Mouse (Mus musculus) layer of hippocampus, adult 2 months (tissue): ENCODE results near the gene Gm45808. TPM values are rescaled to one million over a fixed set of nuclear protein-coding genes. Genes with fewer than 3 reads are reported as not detected.

ENCODE experiments used
- DNase-seq, 2 experiments: peaks; one replicate each; pipeline ENCODE4 v3.0.0; 2022; ENCODE audit warnings: low spot score in 2 of 2
- H3K27ac ChIP-seq: fragments of 200-600 bp; 2 replicates; pipeline ENCODE4 v1.8.1; 2022
- H3K4me3 ChIP-seq: fragments of 200-600 bp; 2 replicates; pipeline ENCODE4 v1.8.1; 2022; ENCODE audit warnings: mild to moderate bottlenecking
- CTCF ChIP-seq: fragments of 200-600 bp; conservative IDR thresholded peaks from 2 replicates; pipeline ENCODE4 v1.8.1; 2022; ENCODE audit warnings: antibody characterized with exemption, mild to moderate bottlenecking, moderate library complexity
- total RNA-seq, 2 experiments: library from RNA; stranded (reverse); gene quantifications; 2 replicates each; pipeline ENCODE4 v1.2.3; 2021

The Gm45808 gene
- total RNA-seq, 2 experiments from 2014 or later = 2.1 to 3.1 TPM

- H3K27ac ChIP-seq = peak overlapping the region; percentile 94
- no peak for TF ChIP-seq CTCF
- no peak overlapping the region for H3K4me3 ChIP-seq
- no peak for DNase-seq
Observed at GRCm38 (mm10) chr7:45461326-45461725, 25.3 kb downstream of the Gm45808 start.

GRCm38 (mm10) chr7:45460860-45461314, 25.7 kb downstream of the Gm45808 start:
- TF ChIP-seq CTCF = no peak
- DNase-seq = no peak
- H3K27ac ChIP-seq = peak overlapping the region; percentile 94
- no peak overlapping the region for H3K4me3 ChIP-seq

GRCm38 (mm10) chr7:45460377-45460776, 26.2 kb downstream of the Gm45808 start:
- DNase-seq = no peak
- H3K4me3 ChIP-seq = peak overlapping the region; percentile 96

GRCm38 (mm10) chr7:45459564-45460140, 27.0 kb downstream of the Gm45808 start, which contains the start of gene Ftl1:
Gene Ftl1 (minus strand): TSS chr7:45459884.
- Histone ChIP-seq H3K27ac (peak within 1 kb of the TSS; percentile 94), H3K4me3 (peak within 1 kb of the TSS; percentile 96)
- DNase-seq = peak; percentile 95 to 98

More at GRCm38 (mm10) chr7:45460377-45460776, 26.2 kb downstream of the Gm45808 start:
- no peak for TF ChIP-seq CTCF
- peak overlapping the region; percentile 94 for H3K27ac ChIP-seq

GRCm38 (mm10) chr7:45458748-45459563, 27.7 kb downstream of the Gm45808 start:
- peak overlapping the region; percentile 96 for H3K4me3 ChIP-seq
- DNase-seq = peak; percentile 57 to 79
- peak overlapping the region; percentile 94 for H3K27ac ChIP-seq
- TF ChIP-seq CTCF = no peak

GRCm38 (mm10) chr7:45457204-45458060, 29.2 kb downstream of the Gm45808 start:
- no peak for DNase-seq
- TF ChIP-seq CTCF = no peak
- peak overlapping the region; percentile 72 for H3K27ac ChIP-seq
- H3K4me3 ChIP-seq = peak overlapping the region; percentile 96

- DNase-seq = no peak
- Histone ChIP-seq H3K4me3 (no peak overlapping the region; the same call in 1 of the 2 replicates), H3K27ac (peak overlapping the region; percentile 72)
- no peak for TF ChIP-seq CTCF
Observed at GRCm38 (mm10) chr7:45456721-45457203, 29.8 kb downstream of the Gm45808 start.

- TF ChIP-seq CTCF = no peak
- Histone ChIP-seq H3K27ac (peak overlapping the region; percentile 72; the same call in 1 of the 2 replicates), H3K4me3 (no peak overlapping the region)
- no peak for DNase-seq
Observed at GRCm38 (mm10) chr7:45455932-45456696, 30.5 kb downstream of the Gm45808 start.

GRCm38 (mm10) chr7:45454971-45455370, 31.6 kb downstream of the Gm45808 start:
- no peak for DNase-seq
- Histone ChIP-seq H3K4me3 (no peak overlapping the region), H3K27ac (no peak overlapping the region)
- no peak for TF ChIP-seq CTCF

GRCm38 (mm10) chr7:45451344-45451982, 35.1 kb downstream of the Gm45808 start:
- peak; percentile 84 to 91 for DNase-seq
- H3K27ac ChIP-seq = peak overlapping the region; percentile 86
- TF ChIP-seq CTCF = peak; percentile 96
- H3K4me3 ChIP-seq = peak overlapping the region; percentile 53

- H3K27ac ChIP-seq = no peak overlapping the region
- TF ChIP-seq CTCF = no peak
- H3K4me3 ChIP-seq = no peak overlapping the region
- DNase-seq = no peak
Observed at GRCm38 (mm10) chr7:45449974-45450373, 36.6 kb downstream of the Gm45808 start.
